Mouse (Mus musculus) adrenal gland, adult 2 months (tissue): ENCODE measurements around the gene Efna1. TPM values are rescaled to one million over a fixed set of nuclear protein-coding genes. Genes with fewer than 3 reads are reported as not detected.
A peak's percentile ranks its signal among the peaks of the same experiment; 100 is the strongest.

Experiments
- DNase-seq: peaks from one replicate; pipeline ENCODE4 v3.0.0; 2021
- long read RNA-seq: library from polyadenylated mRNA; stranded (forward); transcript quantifications from one replicate; pipeline ENCODE4 v2.0.0, GENCODE M21; 2021
- polyA plus RNA-seq: library from polyadenylated mRNA; depleted of rRNA; stranded (reverse); fragments of >200 nt; gene quantifications from 2 replicates; pipeline ENCODE4 v1.2.3, GENCODE M21; 2012; rRNA removed
- total RNA-seq, 2 experiments: library from RNA; stranded (reverse); gene quantifications; 2 replicates each; pipeline ENCODE4 v1.2.3; 2021

Efna1 gene
- total RNA-seq: 10 to 100 TPM in 1 of 2 experiments, 1 to 10 TPM in 1; 8.0 to 16.6 TPM
- 17.5 and 24.0 TPM in 2 replicates for polyA plus RNA-seq
- long read RNA-seq, transcript Efna1-201 (5 exons, 1,480 nt): major isoform, 14 of 15 reads
- long read RNA-seq, partial matches to known transcripts: 0 of 15 reads
- long read RNA-seq, other reads (novel, unspliced or antisense): 1 of 15 reads

DNA sequence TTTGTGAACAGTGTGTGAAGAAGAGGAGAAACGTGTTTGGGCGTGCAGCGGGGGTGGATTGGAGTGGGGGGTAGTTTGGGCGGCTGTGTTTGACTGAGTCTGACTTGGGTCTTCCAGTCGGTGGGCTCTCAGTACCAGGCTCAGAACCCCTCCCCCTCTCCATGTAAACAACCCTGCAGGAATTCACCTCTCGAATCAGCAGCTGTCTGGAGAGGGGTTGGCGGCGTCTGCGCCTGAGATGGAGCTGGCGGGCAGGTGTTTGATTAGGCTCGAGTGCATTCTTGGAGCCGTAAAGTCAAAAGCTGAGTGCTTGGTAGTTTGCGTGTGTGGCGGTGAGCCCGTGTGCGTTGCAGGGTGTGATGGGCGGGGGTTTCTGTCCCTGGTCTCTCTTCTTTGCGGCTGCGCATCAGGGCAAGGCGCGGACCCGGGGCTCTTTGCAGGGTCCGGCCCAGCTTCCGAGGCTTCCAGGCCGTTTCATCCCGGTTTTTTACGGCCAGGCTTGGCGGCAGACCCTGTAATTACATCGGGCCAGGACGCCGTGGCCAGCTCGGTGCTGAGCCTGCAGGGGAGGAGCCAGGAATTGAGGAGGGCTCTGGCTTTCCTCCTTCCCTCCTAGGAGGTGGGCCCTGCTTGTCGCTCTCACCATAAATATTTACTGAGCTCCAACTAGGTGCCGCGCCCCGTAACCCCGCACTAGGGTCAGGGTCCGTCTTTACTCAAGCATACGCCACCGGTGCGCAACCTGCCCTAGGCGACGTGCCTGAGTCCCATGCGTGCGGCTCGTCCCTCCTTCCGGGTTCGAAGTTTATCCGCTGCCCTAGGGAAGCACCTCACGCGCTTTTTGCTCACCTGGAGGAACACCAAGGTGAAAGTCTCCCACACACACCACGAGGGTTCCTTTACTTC, at the start of gene Efna1:
Gene Efna1 (minus strand): TSS at position 537 of the 906 bp plus-strand sequence.
- peak; percentile 74 for DNase-seq

- DNase-seq: no peak
Observed at GRCm38 (mm10) chr3:89330346-89330745, 49.4 kb upstream of the Efna1 start.

DNA sequence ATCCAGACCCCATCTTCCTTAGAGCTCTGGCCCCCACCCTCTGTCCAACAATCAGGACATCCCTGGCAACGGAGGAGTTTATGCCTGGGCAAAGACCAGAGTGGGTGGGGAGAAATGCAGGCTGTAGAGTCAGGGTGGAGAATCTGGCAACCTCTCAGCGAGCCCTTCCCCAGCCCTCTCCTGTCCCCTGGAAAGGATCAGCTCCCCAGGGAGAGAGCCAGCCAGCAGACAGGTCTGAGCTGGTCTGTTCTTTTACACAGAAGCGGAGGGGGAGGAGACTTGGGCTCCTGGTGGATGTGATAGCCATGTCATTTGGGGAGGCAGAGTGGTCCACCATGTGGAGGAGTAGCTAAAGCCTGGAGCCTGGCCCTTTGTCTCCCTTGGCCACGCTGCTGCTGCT, 47.7 kb upstream of the Efna1 start:
- DNase-seq: no peak

DNA sequence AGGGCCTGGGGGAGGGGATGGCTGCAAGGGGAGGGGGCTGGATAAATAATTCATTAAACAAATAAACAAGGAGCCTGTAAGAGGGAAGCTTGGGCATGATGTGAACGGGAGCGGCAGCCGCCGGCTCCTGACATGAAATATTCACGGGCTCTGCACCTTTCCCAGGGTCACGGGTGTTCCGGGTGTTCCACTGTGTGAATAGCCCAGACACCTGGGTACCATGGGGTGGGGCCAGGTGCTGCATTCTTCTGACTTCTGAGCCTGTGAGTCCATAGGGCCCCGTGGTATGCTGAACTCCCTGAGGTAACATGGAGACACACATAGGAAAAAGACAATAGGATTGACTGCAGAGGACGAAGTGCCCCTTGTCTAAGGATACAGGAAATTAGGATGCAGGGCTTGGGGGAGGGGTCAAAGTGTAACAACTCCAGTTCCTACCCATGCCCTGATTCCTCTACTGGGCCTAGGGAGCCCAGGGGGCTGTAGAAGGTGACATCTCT, 46.5 kb upstream of the Efna1 start:
- no peak for DNase-seq

DNA sequence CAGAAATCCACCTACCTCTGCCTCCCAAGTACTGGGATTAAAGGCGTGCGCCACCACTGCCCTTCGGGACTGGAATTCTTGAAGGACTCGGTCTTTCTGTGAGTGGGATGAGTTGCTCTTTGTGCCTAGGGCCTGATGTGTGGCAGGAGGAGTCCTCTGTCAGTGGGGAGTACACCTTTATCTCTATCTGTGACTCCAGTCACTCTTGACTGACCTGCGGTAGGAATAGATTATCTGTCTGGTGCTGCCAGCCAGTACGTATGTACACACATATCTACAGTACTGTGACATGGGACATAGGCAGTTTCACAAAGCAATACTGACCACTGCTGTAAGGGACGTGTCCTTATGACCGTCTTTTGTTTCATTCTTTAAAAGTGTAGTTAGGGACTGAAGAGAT, 44.9 kb upstream of the Efna1 start:
- DNase-seq: no peak

GRCm38 (mm10) chr3:89322514-89323165, 41.7 kb upstream of the Efna1 start, which contains the start of gene Efna3:
Gene Efna3 (minus strand): TSS chr3:89322965.
- DNase-seq: peak; percentile 87

DNA sequence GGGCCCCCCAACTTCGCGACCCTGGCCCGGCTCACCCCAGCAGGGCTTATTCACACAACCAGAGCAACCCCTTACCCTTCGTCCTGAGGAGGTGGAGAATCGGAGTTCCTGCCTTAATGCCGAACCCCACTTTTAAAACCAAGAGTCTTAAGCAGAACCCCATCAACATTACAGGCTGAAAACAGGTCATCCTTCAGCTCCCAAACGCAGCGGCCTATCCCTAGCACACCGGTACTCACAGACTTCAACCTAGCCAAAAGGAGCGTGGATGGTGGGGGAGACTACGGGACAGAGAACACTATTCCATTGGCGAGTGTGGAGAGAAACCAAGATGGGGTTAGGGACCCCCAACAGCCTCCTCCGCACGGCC, 41.2 kb upstream of the Efna1 start:
- no peak for DNase-seq

GRCm38 (mm10) chr3:89321183-89322130, 40.5 kb upstream of the Efna1 start:
- peak; percentile 38 for DNase-seq

GRCm38 (mm10) chr3:89320581-89321182, 39.7 kb upstream of the Efna1 start:
- DNase-seq: peak; percentile 62

- DNase-seq: no peak
Observed at GRCm38 (mm10) chr3:89319591-89320350, 38.8 kb upstream of the Efna1 start.

GRCm38 (mm10) chr3:89318971-89319590, 38.1 kb upstream of the Efna1 start:
- DNase-seq: no peak

DNA sequence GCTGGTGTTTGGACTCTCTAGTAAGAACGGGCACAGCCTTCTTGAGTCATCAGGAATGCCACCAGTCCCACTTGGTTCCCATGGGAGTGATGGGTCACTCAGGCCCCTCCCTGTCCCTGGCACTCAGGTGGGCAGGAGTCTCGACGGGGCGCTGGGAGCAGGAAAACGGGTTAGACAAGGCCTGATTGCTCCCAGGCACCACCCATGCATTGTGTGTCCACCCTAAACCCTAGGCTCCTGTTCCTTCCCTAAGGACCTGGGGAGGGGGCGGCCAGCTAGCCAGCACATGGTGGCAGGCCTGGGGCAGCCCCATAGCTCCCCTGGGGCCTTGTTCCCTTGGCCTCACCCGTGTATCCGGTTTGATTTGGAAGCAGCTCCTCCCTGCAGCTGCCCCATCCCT, 37.4 kb upstream of the Efna1 start:
- no peak for DNase-seq

DNA sequence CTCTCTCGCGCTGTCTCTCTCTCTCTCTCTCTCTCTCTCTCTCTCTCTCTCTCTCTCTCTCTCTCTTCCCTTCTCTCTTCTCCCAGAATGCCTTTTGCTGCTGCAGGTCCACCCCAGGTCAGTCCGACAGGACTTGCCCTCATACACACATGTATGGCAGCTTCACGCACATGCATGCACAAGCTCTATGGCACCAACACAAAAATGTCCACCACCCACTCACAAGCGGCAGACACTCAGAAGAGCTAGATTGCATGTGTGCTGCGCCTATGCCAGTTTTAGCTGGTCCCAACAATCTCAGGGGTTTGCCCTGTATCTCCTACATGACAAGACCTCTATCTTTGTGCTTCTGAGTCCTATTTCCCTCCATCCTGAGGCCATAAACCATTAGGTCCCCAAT, 36.3 kb upstream of the Efna1 start:
- DNase-seq: no peak

- peak; percentile 90 for DNase-seq
Observed at GRCm38 (mm10) chr3:89316833-89317232, 35.9 kb upstream of the Efna1 start.

DNA sequence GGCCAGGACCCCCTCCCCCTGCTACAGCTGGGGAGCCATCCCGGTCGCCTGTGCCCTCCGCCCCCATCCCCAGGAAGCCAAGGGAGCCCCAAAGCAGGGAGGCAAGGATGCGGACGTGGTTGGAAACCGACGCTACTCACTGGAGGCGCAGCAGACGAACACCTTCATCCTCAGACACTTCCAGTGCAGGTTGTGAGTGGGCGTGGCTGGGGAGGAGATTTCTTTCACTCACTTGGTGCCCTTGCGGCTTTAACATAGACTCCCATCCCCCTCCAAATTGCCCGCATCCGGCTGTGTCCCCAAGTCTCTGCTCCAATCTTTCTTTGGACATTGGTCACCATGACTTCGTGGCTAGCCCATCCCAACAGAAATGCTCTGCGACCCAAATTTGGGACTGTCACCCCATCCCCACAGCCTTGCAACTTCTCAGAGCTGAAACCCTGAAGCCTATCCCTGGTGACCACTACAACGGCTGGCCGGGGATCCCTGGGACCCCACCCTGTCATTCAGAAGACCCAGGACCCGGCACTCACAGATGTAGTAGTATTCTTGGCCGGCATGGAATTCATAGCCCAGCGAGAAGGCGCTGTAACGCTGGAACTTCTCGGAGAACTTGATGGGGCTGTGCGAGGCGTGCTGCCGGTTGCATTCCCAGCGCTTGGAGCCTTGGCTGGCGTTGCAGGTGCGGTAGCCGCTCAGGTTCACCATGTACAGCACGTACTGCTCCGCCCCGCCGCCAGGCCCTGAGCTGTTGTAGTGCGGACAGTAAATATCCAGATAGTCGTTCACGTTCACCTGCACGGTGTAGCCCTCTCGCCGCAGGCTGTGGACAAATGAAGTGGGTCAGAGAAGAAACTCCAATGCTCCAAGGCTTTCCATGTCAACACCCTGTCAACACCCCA, 35.2 kb upstream of the Efna1 start:
- DNase-seq: no peak

- peak; percentile 67 for DNase-seq
Observed at GRCm38 (mm10) chr3:89315195-89315929, 34.4 kb upstream of the Efna1 start.

DNA sequence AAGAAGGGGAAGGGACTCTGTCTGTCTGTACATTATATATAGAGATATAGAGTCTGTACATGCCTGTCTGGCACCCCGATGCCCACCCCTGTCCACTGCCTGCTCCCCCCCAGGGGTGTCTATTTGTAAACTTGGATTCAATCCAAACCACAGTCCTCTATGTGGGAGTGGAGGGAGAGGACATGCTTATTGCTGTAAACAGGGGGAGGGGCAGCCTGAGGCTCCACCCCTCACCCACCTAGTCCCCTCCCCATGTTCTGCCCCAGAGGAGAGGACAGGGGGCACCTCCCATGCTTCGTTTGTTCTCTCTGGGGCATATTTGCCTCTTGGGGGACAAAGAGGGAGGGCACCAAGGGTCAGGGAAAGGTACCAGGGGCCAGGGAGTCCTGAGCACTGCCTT, 33.8 kb upstream of the Efna1 start:
- no peak for DNase-seq

GRCm38 (mm10) chr3:89314340-89314739, 33.4 kb upstream of the Efna1 start:
- DNase-seq: no peak
